Mouse (Mus musculus) MEL (cell line): ENCODE measurements around the gene Sun2. TPM values are rescaled to one million over a fixed set of nuclear protein-coding genes. Genes with fewer than 3 reads are reported as not detected.
A peak's percentile ranks its signal among the peaks of the same experiment; 100 is the strongest.

ENCODE experiments used
- DNase-seq: peaks from one replicate; pipeline ENCODE4 v3.0.0; 2011; ENCODE audit warnings: low read depth, low spot score
- H3K27ac ChIP-seq: 2 replicates; pipeline ENCODE4 v1.5.1; 2012; ENCODE audit warnings: low read depth, mild to moderate bottlenecking, control low read depth, low read length, moderate library complexity; ENCODE audit not compliant: control insufficient read depth
- H3K27me3 ChIP-seq, 2 experiments: fragments of 150-350 bp in 1 of 2; sonication (generic) in 1 of 2; 2 replicates each; pipeline ENCODE4 v1.6.1; 2012; ENCODE audit warnings: low read length in 2 of 2, mild to moderate bottlenecking in 2 of 2, improper control_type of control experiment in 1 of 2, moderate library complexity in 1 of 2; ENCODE audit not compliant: insufficient read depth in 2 of 2, control insufficient read depth in 1 of 2
- H3K36me3 ChIP-seq, 2 experiments: 2 replicates each; pipeline ENCODE4 v1.6.1; 2012 to 2014; ENCODE audit warnings: low read length in 2 of 2, improper control_type of control experiment in 1 of 2, inconsistent platforms in 1 of 2, mild to moderate bottlenecking in 1 of 2; ENCODE audit not compliant: insufficient read depth in 2 of 2, control insufficient read depth in 1 of 2
- H3K4me1 ChIP-seq, 2 experiments: fragments of 150-350 bp in 1 of 2; sonication (generic) in 1 of 2; 2 replicates each; pipeline ENCODE4 v1.6.1; 2012; ENCODE audit warnings: low read length in 2 of 2, improper control_type of control experiment in 1 of 2, mild to moderate bottlenecking in 1 of 2; ENCODE audit not compliant: insufficient read depth in 2 of 2, control insufficient read depth in 1 of 2
- H3K4me3 ChIP-seq, 2 experiments: fragments of 150-350 bp in 1 of 2; sonication (generic) in 1 of 2; 2 replicates each; pipeline ENCODE4 v1.5.1; 2012; ENCODE audit warnings: low read depth in 2 of 2, low read length in 2 of 2, mild to moderate bottlenecking in 2 of 2, moderate library complexity in 2 of 2, control low read depth in 1 of 2, improper control_type of control experiment in 1 of 2; ENCODE audit not compliant: control insufficient read depth in 1 of 2, insufficient read depth in 1 of 2
- H3K79me2 ChIP-seq: 2 replicates; pipeline ENCODE4 v1.6.1; 2012; ENCODE audit warnings: mild to moderate bottlenecking, low read length, moderate library complexity; ENCODE audit not compliant: control insufficient read depth, poor library complexity, insufficient read depth
- H3K9ac ChIP-seq: 2 replicates; pipeline ENCODE4 v1.6.1; 2012; ENCODE audit warnings: low read depth, mild to moderate bottlenecking, control low read depth, low read length, moderate library complexity; ENCODE audit not compliant: control insufficient read depth, poor library complexity, severe bottlenecking
- H3K9me3 ChIP-seq: fragments of 150-350 bp; sonication (generic); replicated peaks from 2 replicates; pipeline ENCODE4 v1.6.1; 2012; ENCODE audit warnings: mild to moderate bottlenecking, low read length, improper control_type of control experiment, moderate library complexity; ENCODE audit not compliant: insufficient read depth
- CHD2 ChIP-seq: IDR thresholded peaks from 2 replicates; pipeline ENCODE4 v1.6.1; 2011; ENCODE audit warnings: low read length, improper control_type of control experiment
- ELF1 ChIP-seq: IDR thresholded peaks from 2 replicates; pipeline ENCODE4 v1.6.1; 2014; ENCODE audit warnings: low read depth, mild to moderate bottlenecking, inconsistent platforms, low read length, improper control_type of control experiment, moderate library complexity
- HCFC1 ChIP-seq: IDR thresholded peaks from 2 replicates; pipeline ENCODE4 v1.6.1; 2012; ENCODE audit warnings: low read depth, mild to moderate bottlenecking, inconsistent platforms, low read length, improper control_type of control experiment, moderate library complexity
- KAT2A ChIP-seq: conservative IDR thresholded peaks from 2 replicates; pipeline ENCODE4 v1.6.1; 2012; ENCODE audit warnings: low read depth, low read length, improper control_type of control experiment, inconsistent platforms
- MAFK ChIP-seq: IDR thresholded peaks from 2 replicates; pipeline ENCODE4 v1.6.1; 2011; ENCODE audit warnings: low read depth, mild to moderate bottlenecking, low read length, improper control_type of control experiment, borderline replicate concordance
- MAX ChIP-seq: IDR thresholded peaks from 2 replicates; pipeline ENCODE4 v1.6.1; 2011; ENCODE audit warnings: low read length, improper control_type of control experiment
- MAZ ChIP-seq: IDR thresholded peaks from 2 replicates; pipeline ENCODE4 v1.6.1; 2012; ENCODE audit warnings: low read depth, mild to moderate bottlenecking, inconsistent platforms, low read length, improper control_type of control experiment
- MXI1 ChIP-seq: IDR thresholded peaks from 2 replicates; pipeline ENCODE4 v1.6.1; 2011; ENCODE audit warnings: mild to moderate bottlenecking, low read depth, low read length, improper control_type of control experiment
- NRF1 ChIP-seq: IDR thresholded peaks from 2 replicates; pipeline ENCODE4 v1.6.1; 2014; ENCODE audit warnings: low read depth, mild to moderate bottlenecking, inconsistent platforms, low read length, improper control_type of control experiment, moderate library complexity; ENCODE audit not compliant: poor library complexity, insufficient read depth, severe bottlenecking
- POLR2A ChIP-seq, 2 experiments: IDR thresholded peaks; 2 replicates each; pipeline ENCODE4 v1.6.1; 2011 to 2012; ENCODE audit warnings: low read length in 2 of 2, mild to moderate bottlenecking in 2 of 2, control low read depth in 1 of 2, improper control_type of control experiment in 1 of 2, low read depth in 1 of 2, moderate library complexity in 1 of 2; ENCODE audit not compliant: control insufficient read depth in 1 of 2, insufficient read depth in 1 of 2, poor library complexity in 1 of 2
- POLR2AphosphoS5 ChIP-seq: IDR thresholded peaks from 2 replicates; pipeline ENCODE4 v1.6.1; 2012; ENCODE audit warnings: low read depth, borderline replicate concordance, mild to moderate bottlenecking, inconsistent platforms, low read length, moderate library complexity, mixed read lengths
- RAD21 ChIP-seq: IDR thresholded peaks from 2 replicates; pipeline ENCODE4 v1.6.1; 2011; ENCODE audit warnings: mild to moderate bottlenecking, low read depth, low read length, improper control_type of control experiment
- SIN3A ChIP-seq: IDR thresholded peaks from 2 replicates; pipeline ENCODE4 v1.6.1; 2012; ENCODE audit warnings: low read length, improper control_type of control experiment, inconsistent platforms
- SMC3 ChIP-seq: IDR thresholded peaks from 2 replicates; pipeline ENCODE4 v1.6.1; 2011; ENCODE audit warnings: low read depth, low read length, improper control_type of control experiment
- TBP ChIP-seq: IDR thresholded peaks from 2 replicates; pipeline ENCODE4 v1.8.0; 2011; ENCODE audit warnings: low read depth, low read length, improper control_type of control experiment
- TCF12 ChIP-seq: IDR thresholded peaks from 2 replicates; pipeline ENCODE4 v1.6.1; 2014; ENCODE audit warnings: low read depth, mild to moderate bottlenecking, inconsistent platforms, low read length, improper control_type of control experiment, moderate library complexity
- USF1 ChIP-seq: IDR thresholded peaks from 2 replicates; pipeline ENCODE4 v1.6.1; 2014; ENCODE audit warnings: low read depth, mild to moderate bottlenecking, inconsistent platforms, low read length, improper control_type of control experiment, moderate library complexity
- ZC3H11A ChIP-seq: IDR thresholded peaks from 2 replicates; pipeline ENCODE4 v1.6.1; 2012; ENCODE audit warnings: low read depth, mild to moderate bottlenecking, inconsistent platforms, low read length, improper control_type of control experiment
- polyA plus RNA-seq, 2 experiments: library from polyadenylated mRNA; stranded (reverse) in 1 of 2; unstranded in 1 of 2; fragments of >175 nt in 1 of 2; fragments of >200 nt in 1 of 2; gene quantifications; 2 replicates each; pipeline versions ENCODE4 v1.2.1 to v1.2.4; 2012; ENCODE audit warnings: low replicate concordance in 2 of 2, low read depth in 1 of 2; ENCODE audit not compliant: insufficient read length in 2 of 2, insufficient read depth in 1 of 2, missing spikeins in 1 of 2
- total RNA-seq: library from RNA; depleted of rRNA; stranded (reverse); fragments of 300-350 nt; gene quantifications from 2 replicates; pipeline ENCODE4 v1.2.3, GENCODE M21; 2012

The Sun2 gene
- total and polyA plus RNA-seq, 3 experiments: 4.3 to 10.6 TPM; not detected in 1

DNA sequence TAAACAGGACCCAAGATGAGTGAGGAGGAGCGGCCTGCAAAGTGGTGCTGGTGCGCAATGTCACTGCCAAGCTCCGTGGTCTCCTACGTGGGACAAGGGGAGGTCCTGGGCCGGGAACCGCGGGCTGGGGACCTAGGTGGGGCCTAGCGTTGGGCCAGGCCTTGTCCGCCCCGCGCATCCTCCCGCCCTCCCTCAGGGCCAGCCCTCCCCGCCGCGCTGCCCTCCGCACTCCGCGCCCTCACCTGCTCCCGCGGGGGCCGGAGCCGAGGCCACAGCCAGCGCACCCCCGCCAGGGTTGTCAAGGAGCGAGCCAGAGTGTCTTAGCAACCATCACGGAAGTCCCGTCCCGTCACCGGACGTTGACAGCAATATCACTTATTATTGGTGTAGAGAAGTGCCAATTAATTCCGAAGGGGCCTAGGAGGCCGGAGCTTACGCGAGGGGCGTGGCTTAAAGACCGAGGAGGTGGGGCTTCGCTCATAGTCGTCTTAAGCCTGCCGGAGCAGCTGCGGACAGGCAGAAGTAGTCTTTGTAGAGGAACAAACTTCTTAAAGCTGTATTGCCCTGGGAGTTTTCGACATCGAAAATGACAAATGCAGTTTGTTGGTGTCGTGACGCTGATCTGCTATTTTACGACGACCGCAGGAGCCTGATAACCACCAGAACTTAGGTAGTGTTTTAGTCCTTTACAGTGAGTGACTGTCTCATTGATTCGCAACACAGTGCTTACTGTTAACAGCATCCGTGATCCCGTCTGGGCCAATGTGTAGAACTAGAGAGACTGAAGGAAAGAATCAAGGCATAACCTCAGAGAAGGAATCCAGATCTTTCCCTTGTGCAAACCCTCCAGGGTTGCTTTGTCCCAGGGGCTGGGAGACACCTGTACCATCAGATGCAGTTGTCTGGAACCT lies 32.0 kb upstream of the Sun2 start:
- Histone ChIP-seq H3K4me3 (peak overlapping the region; percentile 70 to 71), H3K27ac (peak overlapping the region; percentile 52), H3K27me3 (no peaks in the 10 kb centered on the region; a peak in 1 of 4 replicates), H3K36me3 (0 out of 4 replicates have a peak, but pooled peaks cover 0 to 2% of the 10 kb centered on the region in 2 experiments), H3K79me2 (no peaks in the 10 kb centered on the region), H3K4me1 (peaks cover 0 to 6% of the 10 kb centered on the region in 2 experiments; a peak in 1 of 4 replicates), H3K9ac (peak overlapping the region; percentile 71), H3K9me3 (no peaks in the 10 kb centered on the region)
- peak; percentile 99 for DNase-seq
- TF ChIP-seq RAD21 (no peak), ELF1 (peak; percentile 76), SIN3A (peak; percentile 94), TBP (peak; percentile 79), TCF12 (peak; percentile 1; the same call in 1 of the 2 replicates), MAZ (no peak), HCFC1 (peak; percentile 84), POLR2A (IDR thresholded peaks at IDR 0.05; ENCODE audit: control insufficient read depth in 1 of 2, insufficient read depth in 1 of 2, low read depth in 1 of 2, low read length in 2 of 2, poor library complexity in 1 of 2) (peak in 1 of 2 experiments; percentile 71; a peak in 3 of 4 replicates), KAT2A (no peak; the same call in 1 of the 2 replicates), POLR2AphosphoS5 (no peak), CHD2 (no peak; the same call in 1 of the 2 replicates), MAX (peak; percentile 84), USF1 (no peak), NRF1 (peak; percentile 18; the same call in 1 of the 2 replicates), MXI1 (peak; percentile 79)

DNA sequence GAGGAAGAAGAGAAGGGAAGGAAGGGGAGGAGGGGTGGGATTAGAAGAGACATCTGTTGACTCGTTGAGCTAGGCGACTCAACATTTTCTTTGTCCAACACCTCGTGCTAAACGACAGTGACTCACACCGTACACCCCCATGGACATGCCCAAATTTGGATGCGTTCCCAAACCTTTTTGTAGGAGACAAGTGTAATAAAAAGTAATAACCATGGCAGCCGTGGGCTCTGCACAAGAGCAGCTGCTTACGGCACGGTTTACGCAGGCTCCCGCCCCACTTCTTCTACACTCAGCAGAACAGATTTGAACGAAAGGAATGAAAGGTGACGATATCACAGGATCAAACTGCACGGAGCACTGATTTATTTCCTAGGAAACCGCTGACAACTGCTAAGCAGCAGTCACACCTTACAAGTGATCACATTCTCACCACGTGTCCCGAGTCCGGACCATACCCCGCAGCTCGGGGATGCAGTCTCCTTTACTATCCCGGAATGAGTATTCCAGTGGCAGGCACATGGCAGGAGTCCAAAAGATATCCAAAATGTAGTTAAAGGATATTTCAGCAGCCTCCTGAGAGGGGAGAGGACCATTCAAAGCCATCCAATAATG lies 28.4 kb upstream of the Sun2 start:
- 0 out of 4 replicates have a peak, but pooled peaks cover 0 to 2% of the 10 kb centered on the region in 2 experiments for H3K36me3 ChIP-seq
- H3K4me3 ChIP-seq: no peak overlapping the region
- TF ChIP-seq SMC3 (no peak), HCFC1 (no peak), MAX (no peak), ZC3H11A (no peak), MAFK (no peak), SIN3A (no peak)

More for the DNA sequence above, 28.4 kb upstream of the Sun2 start:
- DNase-seq: no peak
- Histone ChIP-seq H3K27ac (no peak overlapping the region), H3K27me3 (no peaks in the 10 kb centered on the region), H3K79me2 (no peaks in the 10 kb centered on the region), H3K4me1 (peaks cover 0 to 6% of the 10 kb centered on the region in 2 experiments; a peak in 1 of 4 replicates), H3K9ac (no peak overlapping the region), H3K9me3 (no peaks in the 10 kb centered on the region)
